Mouse (Mus musculus): ENCODE results near the gene Barhl2.

- TF ChIP-seq CTCF (IDR thresholded peaks at IDR 0.05; ENCODE audit: low read depth) (no peak), EP300 (IDR thresholded peaks at IDR 0.05; ENCODE audit: low read depth) (no peak)
Observed at GRCm38 (mm10) chr5:106416550-106416949, 41.4 kb downstream of the Barhl2 start.
